Mouse (Mus musculus) G1E (cell line): Measurements from ENCODE around the gene Cnbp.

ENCODE experiments used
- CTCF ChIP-seq: IDR thresholded peaks from 2 replicates; pipeline ENCODE4 v1.5.1; 2012; ENCODE audit warnings: low read depth, low read length, inconsistent platforms, mixed read lengths
- GATA1 ChIP-seq: IDR thresholded peaks from 2 replicates; pipeline ENCODE4 v1.6.1; 2012; ENCODE audit warnings: borderline replicate concordance, low read length, inconsistent platforms, mixed read lengths
- POLR2AphosphoS5 ChIP-seq: IDR thresholded peaks from 2 replicates; pipeline ENCODE4 v1.6.1; 2012; ENCODE audit warnings: low read depth, low read length, inconsistent platforms; ENCODE audit not compliant: insufficient replicate concordance
- TAL1 ChIP-seq: conservative IDR thresholded peaks from 2 replicates; pipeline ENCODE4 v1.6.1; 2012; ENCODE audit warnings: low read depth, low read length, inconsistent platforms, mixed read lengths

DNA sequence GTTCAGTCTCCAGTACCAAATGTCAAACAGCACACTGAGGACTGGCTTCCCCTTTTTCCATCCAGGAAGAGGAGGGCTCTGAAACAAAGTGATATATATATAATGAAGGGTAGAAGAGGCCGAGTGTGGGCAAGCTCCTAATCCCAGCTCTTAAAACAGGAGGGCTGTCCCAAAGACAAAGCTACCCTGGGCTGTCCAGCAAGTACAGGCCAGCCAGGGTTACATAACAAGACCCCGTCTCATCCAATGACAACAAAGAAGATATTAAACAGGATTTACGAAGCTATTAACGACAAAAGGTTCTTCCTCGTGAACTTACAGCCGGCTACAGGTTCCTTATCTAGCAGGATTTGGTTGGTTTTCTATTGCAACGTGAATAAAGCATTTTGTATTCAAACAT, 46.0 kb downstream of the Cnbp start:
- TF ChIP-seq CTCF: no peak
- TF ChIP-seq TAL1: no peak
- TF ChIP-seq GATA1: no peak
- TF ChIP-seq POLR2AphosphoS5: no peak
